Mouse (Mus musculus) liver, embryonic 14.5 days (tissue): ENCODE measurements around the gene Hoxb5. TPM values are rescaled to one million over a fixed set of nuclear protein-coding genes. Genes with fewer than 3 reads are reported as not detected.

Experiments
- ATAC-seq: fragments of 200-750 bp; cut with Nextera tagmentation; 2 replicates; pipeline ENCODE4 v1.8.0; 2017; ENCODE audit warnings: moderate number of reproducible peaks, mild to moderate bottlenecking, moderate library complexity; ENCODE audit not compliant: insufficient read depth
- DNase-seq, 3 experiments: peaks; one replicate each; pipeline ENCODE4 v3.0.0-alpha.2; 2012 to 2013; ENCODE audit warnings: low read depth in 3 of 3, low spot score in 3 of 3
- H3K27ac ChIP-seq: fragments of 300-500 bp; sonication (generic); 2 replicates; pipeline ENCODE4 v1.5.1; 2014; ENCODE audit warnings: moderate library complexity, mild to moderate bottlenecking, control low read depth, inconsistent platforms
- H3K27me3 ChIP-seq: fragments of 300-500 bp; sonication (generic); 2 replicates; pipeline ENCODE4 v1.6.1; 2014; ENCODE audit warnings: mild to moderate bottlenecking, low read length, moderate library complexity; ENCODE audit not compliant: control insufficient read depth, insufficient read depth
- H3K36me3 ChIP-seq: fragments of 300-500 bp; sonication (generic); replicated peaks from 2 replicates; pipeline ENCODE4 v1.6.1; 2014; ENCODE audit warnings: low read depth; ENCODE audit not compliant: control insufficient read depth, insufficient read depth
- H3K4me1 ChIP-seq, 2 experiments: fragments of 200-500 bp in 1 of 2; fragments of 300-500 bp in 1 of 2; sonication (generic) in 1 of 2; replicated peaks; 2 replicates each; pipeline ENCODE4 v1.6.1; 2012 to 2014; ENCODE audit warnings: antibody characterized with exemption in 1 of 2, inconsistent platforms in 1 of 2, low read length in 1 of 2; ENCODE audit not compliant: control insufficient read depth in 2 of 2, insufficient read depth in 2 of 2
- H3K4me2 ChIP-seq: fragments of 300-500 bp; sonication (generic); 2 replicates; pipeline ENCODE4 v1.6.1; 2014; ENCODE audit warnings: low read depth, mild to moderate bottlenecking, control low read depth, moderate library complexity
- H3K4me3 ChIP-seq, 2 experiments: fragments of 200-500 bp in 1 of 2; fragments of 300-500 bp in 1 of 2; sonication (generic) in 1 of 2; 2 replicates each; pipeline ENCODE4 v1.5.1; 2012 to 2014; ENCODE audit warnings: low read depth in 2 of 2, low read length in 2 of 2, mild to moderate bottlenecking in 2 of 2, control low read depth in 1 of 2, inconsistent platforms in 1 of 2, moderate library complexity in 1 of 2; ENCODE audit not compliant: insufficient read depth in 1 of 2
- H3K9ac ChIP-seq: fragments of 300-500 bp; sonication (generic); replicated peaks from 2 replicates; pipeline ENCODE4 v1.6.1; 2014; ENCODE audit warnings: mild to moderate bottlenecking, control low read depth, moderate library complexity
- H3K9me3 ChIP-seq: fragments of 300-500 bp; sonication (generic); 2 replicates; pipeline ENCODE4 v1.6.1; 2016; ENCODE audit warnings: low read length, mixed read lengths; ENCODE audit not compliant: control insufficient read depth
- CTCF ChIP-seq: IDR thresholded peaks from 2 replicates; pipeline ENCODE4 v1.5.1; 2016; ENCODE audit warnings: antibody characterized with exemption, low read depth, control low read depth
- EP300 ChIP-seq: IDR thresholded peaks from 2 replicates; pipeline ENCODE4 v1.6.1; 2016; ENCODE audit warnings: antibody characterized with exemption, low read depth
- WGBS: fragments of 180-500 bp; shearing (Covaris S2); extraction: QIAGEN DNeasy Blood & Tissue Kit; methylation state at CpG from one replicate; pipeline ENCODE4 v1.1.7; 2014; ENCODE audit not compliant: insufficient replicate concordance; 5-methylcytosine and 5-hydroxymethylcytosine counted together
- polyA plus RNA-seq, 2 experiments: library from polyadenylated mRNA; depleted of rRNA in 1 of 2; stranded (reverse) in 1 of 2; unstranded in 1 of 2; fragments of >200 nt; fragmentation: Nextera tagmentation in 1 of 2; extraction: Ambion mirVana in 1 of 2; gene quantifications; 2 replicates each; pipeline versions ENCODE4 v1.2.1 to v1.2.3; 2012 to 2014

Gene Hoxb5
- polyA plus RNA-seq, 2 experiments, result 0.06 to 0.23 TPM

DNA sequence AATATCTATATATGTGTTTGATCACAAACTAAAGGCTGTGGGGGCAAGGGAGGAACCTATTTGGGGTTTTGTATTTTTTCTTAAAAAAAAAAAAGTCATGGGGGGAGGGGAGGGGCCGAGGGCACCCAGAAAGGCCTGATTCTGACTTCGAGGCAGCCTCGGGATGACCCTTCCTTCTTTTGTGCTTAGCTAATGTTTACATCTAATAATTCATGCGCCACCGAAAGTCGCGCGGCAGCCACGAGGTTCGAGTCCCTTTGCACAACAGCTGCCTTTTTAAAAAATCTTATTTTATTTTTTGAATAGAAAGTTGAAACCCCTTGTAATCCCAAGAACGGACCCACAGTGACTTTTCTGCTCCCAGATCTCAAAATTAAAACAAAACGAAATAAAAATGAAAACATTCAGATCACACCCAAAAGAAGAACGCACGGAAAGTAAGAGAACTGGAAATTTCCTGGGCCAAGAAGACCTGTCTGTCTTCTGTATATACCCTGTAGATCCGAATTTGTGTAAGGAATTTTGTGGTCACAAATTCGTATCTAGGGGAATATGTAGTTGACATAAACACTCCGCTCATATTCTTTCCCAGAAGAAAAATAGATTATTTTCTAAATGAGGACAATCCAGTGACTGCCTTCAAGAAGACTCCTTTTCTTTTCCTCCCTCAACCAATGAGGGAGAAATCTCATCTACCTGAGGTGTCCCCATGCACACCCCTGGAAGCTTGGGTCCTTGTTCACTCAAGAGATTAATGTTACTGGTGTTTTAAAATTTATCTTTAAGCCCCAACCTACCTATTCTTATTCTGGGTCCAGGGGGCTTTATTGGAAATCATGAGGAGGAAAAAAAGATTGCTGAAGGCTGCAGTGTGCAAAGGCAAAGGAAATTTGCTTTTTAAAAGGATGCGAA lies 13.8 kb downstream of the Hoxb5 start:
- no peak for DNase-seq
- Histone ChIP-seq H3K4me2 (no peak overlapping the region), H3K4me3 (no peak overlapping the region), H3K27ac (no peak overlapping the region), H3K4me1 (no peaks in the 10 kb centered on the region), H3K9ac (no peak overlapping the region), H3K36me3 (no peaks in the 10 kb centered on the region), H3K27me3 (peaks cover 93% of the 10 kb centered on the region), H3K9me3 (no peaks in the 10 kb centered on the region)
- WGBS, result 21% methylated on average over 18 of the region's 18 CpGs
- TF ChIP-seq EP300 (no peak), CTCF (no peak)
- ATAC-seq, result no peak

DNA sequence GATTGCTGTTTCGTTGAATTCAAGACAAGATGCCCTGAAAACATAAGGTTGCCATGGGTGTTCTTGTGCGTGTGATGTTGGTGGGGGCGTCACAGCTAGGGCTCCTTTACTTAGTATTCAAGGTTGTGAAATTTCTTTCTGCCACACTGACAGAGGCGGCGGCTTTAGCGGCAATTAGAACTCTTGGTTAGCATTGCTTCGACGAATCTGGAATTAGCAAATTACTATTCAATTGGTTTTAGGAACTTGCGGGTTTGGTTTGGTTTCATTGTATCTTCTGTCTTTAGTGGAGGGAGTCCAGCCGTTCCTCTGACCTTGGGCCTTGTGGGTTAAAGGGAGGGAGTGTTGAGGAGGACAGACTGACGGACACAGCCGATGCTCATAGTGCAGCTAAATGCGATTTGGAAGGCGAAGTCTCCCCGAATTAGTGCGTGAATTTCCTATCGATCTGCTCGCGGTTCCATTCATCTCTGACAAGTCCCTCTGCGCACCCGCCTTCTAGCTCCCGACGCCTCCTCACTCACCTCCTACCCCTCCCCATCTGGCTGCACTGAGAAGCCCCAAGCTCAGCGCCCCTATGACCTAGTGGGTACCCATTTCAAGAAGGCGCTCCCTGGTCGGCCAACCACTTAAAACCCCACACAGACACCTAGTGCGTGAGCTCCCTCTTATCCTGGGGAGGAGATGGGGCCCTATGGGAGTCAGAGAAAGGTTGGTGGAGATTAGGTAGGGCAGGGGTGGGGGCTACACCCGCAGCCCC lies 14.7 kb downstream of the Hoxb5 start, which contains the start of gene Hoxb4:
Hoxb4 (plus strand) TSS at position 660 of the 760 bp plus-strand sequence.
- ATAC-seq, result no peak
- no peak for DNase-seq
- peak within 1 kb of the TSS; percentile 33 to 54 for H3K4me3 ChIP-seq
- H3K4me1 ChIP-seq, result no peaks in the 10 kb centered on the region
- no peaks in the 10 kb centered on the region for H3K36me3 ChIP-seq
- no peak for TF ChIP-seq EP300
- no peak for TF ChIP-seq CTCF
- no peak within 1 kb of the TSS for H3K27ac ChIP-seq
- WGBS, result 5% methylated on average over 28 of the region's 28 CpGs
- peaks cover 91% of the 10 kb centered on the region for H3K27me3 ChIP-seq
- H3K9me3 ChIP-seq, result no peaks in the 10 kb centered on the region
- H3K4me2 ChIP-seq, result peak within 1 kb of the TSS; percentile 47
- H3K9ac ChIP-seq, result no peak within 1 kb of the TSS

DNA sequence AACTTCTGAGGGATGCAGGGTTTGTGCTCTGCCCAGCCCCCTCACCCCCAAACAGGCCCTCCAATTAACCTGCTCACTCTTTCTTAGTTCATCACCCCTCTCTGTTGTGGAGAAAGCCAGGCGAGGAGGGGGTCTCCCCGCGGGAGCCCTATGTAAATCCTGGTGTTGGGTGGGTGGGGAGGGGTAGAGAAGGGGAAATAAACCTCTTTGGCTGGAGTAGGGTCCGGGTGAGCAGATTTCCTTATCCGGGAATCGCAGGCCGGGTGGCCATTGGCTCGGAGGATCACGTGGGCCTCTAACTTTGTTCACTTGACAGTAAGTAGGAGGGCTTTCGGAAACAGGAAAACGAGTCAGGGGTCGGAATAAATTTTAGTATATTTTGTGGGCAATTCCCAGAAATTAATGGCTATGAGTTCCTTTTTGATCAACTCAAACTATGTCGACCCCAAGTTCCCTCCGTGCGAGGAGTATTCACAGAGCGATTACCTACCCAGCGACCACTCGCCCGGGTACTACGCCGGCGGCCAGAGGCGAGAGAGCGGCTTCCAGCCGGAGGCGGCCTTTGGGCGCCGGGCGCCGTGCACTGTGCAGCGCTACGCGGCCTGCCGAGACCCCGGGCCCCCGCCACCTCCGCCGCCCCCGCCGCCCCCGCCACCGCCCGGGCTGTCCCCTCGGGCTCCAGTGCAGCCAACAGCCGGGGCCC lies 15.4 kb downstream of the Hoxb5 start:
- H3K36me3 ChIP-seq, result no peaks in the 10 kb centered on the region
- under 1% methylated on average over 40 of the region's 45 CpGs for WGBS
- H3K27me3 ChIP-seq, result peaks cover 88% of the 10 kb centered on the region
- peak overlapping the region; percentile 33 to 54 for H3K4me3 ChIP-seq
- no peak overlapping the region for H3K27ac ChIP-seq
- H3K4me2 ChIP-seq, result peak overlapping the region; percentile 47
- H3K4me1 ChIP-seq, result no peaks in the 10 kb centered on the region
- no peak for DNase-seq
- H3K9ac ChIP-seq, result no peak overlapping the region
- no peak for TF ChIP-seq EP300
- no peak for TF ChIP-seq CTCF
- H3K9me3 ChIP-seq, result no peaks in the 10 kb centered on the region
- no peak for ATAC-seq

DNA sequence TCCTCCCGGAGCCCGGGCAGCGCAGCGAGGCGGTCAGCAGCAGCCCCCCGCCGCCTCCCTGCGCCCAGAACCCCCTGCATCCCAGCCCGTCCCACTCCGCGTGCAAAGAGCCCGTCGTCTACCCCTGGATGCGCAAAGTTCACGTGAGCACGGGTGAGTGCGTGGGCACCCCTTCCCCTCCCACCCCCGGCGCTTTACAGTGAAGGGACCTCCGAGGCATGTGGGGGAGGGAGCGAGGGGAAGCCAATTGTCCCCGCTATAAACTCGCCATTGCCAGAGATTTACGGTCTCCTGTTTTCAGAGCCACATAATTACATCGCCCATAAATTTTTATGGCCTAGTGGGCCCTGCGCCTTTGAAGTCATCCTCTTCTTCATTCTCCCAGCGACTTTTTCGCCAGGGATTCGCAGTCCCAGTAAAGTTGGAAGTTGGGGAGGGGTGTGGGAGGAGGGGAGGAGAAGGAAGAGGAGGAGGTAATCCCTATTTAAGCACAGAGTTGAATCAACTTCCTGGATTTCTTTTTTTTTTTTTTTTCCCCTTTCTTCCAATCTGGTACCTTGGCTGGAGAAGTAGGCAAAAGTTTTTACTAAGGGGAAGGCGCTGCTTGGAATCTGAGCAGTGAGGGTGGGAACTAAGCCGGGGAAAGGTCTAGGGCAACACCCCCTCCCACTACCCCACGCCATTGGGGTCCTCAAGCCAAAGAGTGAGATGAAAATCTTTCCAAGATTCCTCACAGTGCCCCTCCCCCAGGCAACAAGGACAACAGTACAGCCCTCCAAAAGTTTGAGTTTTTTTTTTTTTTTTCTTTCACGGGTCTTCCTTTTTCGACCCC lies 16.2 kb downstream of the Hoxb5 start:
- under 1% methylated on average over 28 of the region's 34 CpGs for WGBS
- Histone ChIP-seq H3K36me3 (no peaks in the 10 kb centered on the region), H3K9ac (no peak overlapping the region), H3K27ac (no peak overlapping the region), H3K9me3 (no peaks in the 10 kb centered on the region), H3K4me2 (peak overlapping the region; percentile 41), H3K4me1 (no peaks in the 10 kb centered on the region), H3K4me3 (peak overlapping the region; percentile 33 to 46), H3K27me3 (peaks cover 80% of the 10 kb centered on the region)
- ATAC-seq, result no peak
- DNase-seq, result no peak
- TF ChIP-seq CTCF (no peak), EP300 (no peak)
